Mouse (Mus musculus) regulatory T cell (primary cell): ENCODE measurements around the gene Ang2.

ENCODE experiments used
- in situ Hi-C: fragments of 300-600 bp; cut with MboI, MseI; formaldehyde crosslinking; loops from one replicate; pipeline ENCODE4 v1.15.1; 2025; ENCODE audit warnings: high pct_unique_total_duplicates

The Ang2 gene

DNA sequence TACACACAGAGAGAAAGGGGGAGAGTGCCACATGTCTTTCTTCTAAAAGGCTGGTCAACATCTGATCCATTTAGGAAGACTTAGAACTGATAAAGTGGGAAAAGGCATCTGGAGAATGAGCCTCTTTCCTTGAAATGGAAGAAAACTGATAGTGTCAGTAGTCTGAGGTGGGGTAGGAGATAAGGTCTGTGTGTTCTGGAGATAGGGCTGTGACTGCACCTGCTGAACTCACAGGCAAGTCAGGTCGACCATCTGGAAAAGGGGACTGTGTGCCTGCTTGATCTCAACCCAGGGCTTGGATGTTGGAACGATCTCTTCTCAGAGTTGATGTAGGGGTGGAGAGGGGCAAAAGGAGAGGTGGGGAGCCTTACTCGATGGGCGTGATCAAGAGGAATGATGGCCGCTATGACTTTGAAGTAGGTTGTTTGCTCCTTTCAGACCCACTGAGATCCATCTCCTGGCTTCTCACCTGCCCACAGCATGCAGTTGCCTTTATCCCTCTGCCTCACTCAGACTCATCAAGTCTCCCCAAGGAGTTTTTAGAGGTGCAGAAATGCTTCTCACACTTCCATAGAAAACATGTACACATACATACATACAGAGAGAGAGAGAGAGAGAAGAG lies 46.6 kb downstream of the Ang2 start:
- in situ Hi-C loops, result no loop called here

DNA sequence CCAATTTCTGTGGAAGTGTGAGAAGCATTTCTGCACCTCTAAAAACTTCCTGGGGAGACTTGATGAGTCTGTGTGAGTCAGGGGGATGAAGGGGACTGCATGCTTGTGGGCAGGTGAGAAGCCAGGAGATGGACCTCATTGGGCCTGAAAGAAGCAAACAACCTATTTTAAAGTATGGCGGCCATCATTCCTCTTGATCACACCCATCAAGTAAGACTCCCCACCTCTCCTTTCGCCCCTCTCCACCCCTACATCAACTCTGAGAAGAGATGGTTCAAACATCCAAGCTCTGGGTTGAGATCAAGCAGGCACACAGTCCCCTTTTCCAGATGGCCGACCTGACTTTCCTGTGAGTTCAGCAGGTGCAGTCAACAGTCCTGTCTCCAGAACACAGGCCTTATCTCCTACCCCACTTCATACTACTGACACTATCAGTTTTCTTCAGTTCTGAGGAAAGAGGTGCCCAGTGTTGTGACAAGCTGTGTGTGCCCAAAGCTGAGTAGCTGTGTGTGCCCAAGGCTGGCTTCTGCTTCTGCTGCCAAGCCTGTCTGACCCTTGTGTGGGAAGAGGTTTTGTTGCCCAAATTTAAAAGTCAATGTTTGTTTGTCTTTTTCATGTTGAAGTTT lies 48.6 kb downstream of the Ang2 start:
- in situ Hi-C loops, result no loop called here

DNA sequence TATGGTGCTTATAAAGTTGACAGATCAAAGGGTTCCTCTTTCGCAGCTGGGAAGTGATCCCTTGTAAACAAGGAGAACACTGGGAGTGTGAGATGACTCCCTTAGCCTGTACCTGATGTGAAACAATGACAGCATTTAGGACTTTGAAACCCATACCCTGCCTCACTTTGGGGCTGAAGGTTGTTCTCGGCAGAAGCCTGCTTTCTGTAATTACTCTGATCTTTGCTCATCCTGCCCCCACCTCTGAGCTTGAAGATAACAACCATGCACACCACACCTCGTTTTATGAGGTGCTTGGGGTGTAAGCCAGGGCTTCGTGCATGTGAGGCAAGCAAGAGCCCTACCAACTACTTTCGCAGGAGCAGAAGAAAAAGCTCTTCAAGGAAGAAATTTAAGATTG lies 49.8 kb downstream of the Ang2 start:
- in situ Hi-C loops, result no loop called here

- in situ Hi-C loops, result no loop called here
These were observed 50.9 kb downstream of the Ang2 start for GRCm38 (mm10) chr14:51148006-51148405.

GRCm38 (mm10) chr14:51146685-51147084 lies 52.3 kb downstream of the Ang2 start, which contains the start of gene Rnase1:
Rnase1 (minus strand) TSS chr14:51146785.
- in situ Hi-C loops, result no loop called here

DNA sequence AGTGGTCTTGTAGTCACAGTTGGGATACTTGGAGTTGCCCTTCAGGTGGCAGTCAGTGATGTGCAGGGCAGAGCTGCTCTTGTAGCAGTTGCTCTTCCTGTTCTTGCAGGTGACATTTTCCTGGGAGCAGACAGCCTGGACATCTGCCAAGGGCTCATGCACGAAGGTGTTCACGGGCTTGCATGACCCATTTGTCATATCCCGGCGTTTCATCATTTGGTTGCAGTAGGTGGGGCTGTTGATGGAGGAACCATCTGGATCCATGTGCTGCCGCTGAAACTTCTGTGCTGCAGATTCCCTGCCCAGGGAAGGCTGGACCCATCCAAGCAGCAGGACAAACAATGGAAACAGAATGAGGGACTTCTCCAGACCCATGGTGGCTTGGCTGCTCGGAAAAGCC lies 53.4 kb downstream of the Ang2 start:
- in situ Hi-C loops, result no loop called here
